Mouse (Mus musculus) MEL (cell line): ENCODE results near the gene Zdhhc4.
A peak's percentile ranks its signal among the peaks of the same experiment; 100 is the strongest.

ENCODE experiments used
- CHD2 ChIP-seq: IDR thresholded peaks from 2 replicates; pipeline ENCODE4 v1.6.1; 2011; ENCODE audit warnings: low read length, improper control_type of control experiment
- CTCF ChIP-seq, 3 experiments: IDR thresholded peaks in 2 of 3; conservative IDR thresholded peaks in 1 of 3; 2 replicates each; pipeline ENCODE4 v1.5.1; 2011 to 2012; ENCODE audit warnings: low read length in 3 of 3, low read depth in 2 of 3, mild to moderate bottlenecking in 2 of 3, improper control_type of control experiment in 1 of 3, inconsistent platforms in 1 of 3, mixed read lengths in 1 of 3, moderate library complexity in 1 of 3; ENCODE audit not compliant: control insufficient read depth in 1 of 3, insufficient read depth in 1 of 3, poor library complexity in 1 of 3, severe bottlenecking in 1 of 3
- ELF1 ChIP-seq: IDR thresholded peaks from 2 replicates; pipeline ENCODE4 v1.6.1; 2014; ENCODE audit warnings: low read depth, mild to moderate bottlenecking, inconsistent platforms, low read length, improper control_type of control experiment, moderate library complexity
- GABPA ChIP-seq: IDR thresholded peaks from 2 replicates; pipeline ENCODE4 v1.6.1; 2012; ENCODE audit warnings: low read depth, mild to moderate bottlenecking, inconsistent platforms, low read length, improper control_type of control experiment, moderate library complexity
- HCFC1 ChIP-seq: IDR thresholded peaks from 2 replicates; pipeline ENCODE4 v1.6.1; 2012; ENCODE audit warnings: low read depth, mild to moderate bottlenecking, inconsistent platforms, low read length, improper control_type of control experiment, moderate library complexity
- POLR2A ChIP-seq, 2 experiments: IDR thresholded peaks; 2 replicates each; pipeline ENCODE4 v1.6.1; 2011 to 2012; ENCODE audit warnings: low read length in 2 of 2, mild to moderate bottlenecking in 2 of 2, control low read depth in 1 of 2, improper control_type of control experiment in 1 of 2, low read depth in 1 of 2, moderate library complexity in 1 of 2; ENCODE audit not compliant: control insufficient read depth in 1 of 2, insufficient read depth in 1 of 2, poor library complexity in 1 of 2
- POLR2AphosphoS2 ChIP-seq: IDR thresholded peaks from 2 replicates; pipeline ENCODE4 v1.6.1; 2011; ENCODE audit warnings: low read length, improper control_type of control experiment
- SIN3A ChIP-seq: IDR thresholded peaks from 2 replicates; pipeline ENCODE4 v1.6.1; 2012; ENCODE audit warnings: low read length, improper control_type of control experiment, inconsistent platforms
- UBTF ChIP-seq: IDR thresholded peaks from 2 replicates; pipeline ENCODE4 v1.6.1; 2012; ENCODE audit warnings: low read depth, mild to moderate bottlenecking, inconsistent platforms, low read length, improper control_type of control experiment, moderate library complexity, borderline replicate concordance; ENCODE audit not compliant: insufficient read depth

DNA sequence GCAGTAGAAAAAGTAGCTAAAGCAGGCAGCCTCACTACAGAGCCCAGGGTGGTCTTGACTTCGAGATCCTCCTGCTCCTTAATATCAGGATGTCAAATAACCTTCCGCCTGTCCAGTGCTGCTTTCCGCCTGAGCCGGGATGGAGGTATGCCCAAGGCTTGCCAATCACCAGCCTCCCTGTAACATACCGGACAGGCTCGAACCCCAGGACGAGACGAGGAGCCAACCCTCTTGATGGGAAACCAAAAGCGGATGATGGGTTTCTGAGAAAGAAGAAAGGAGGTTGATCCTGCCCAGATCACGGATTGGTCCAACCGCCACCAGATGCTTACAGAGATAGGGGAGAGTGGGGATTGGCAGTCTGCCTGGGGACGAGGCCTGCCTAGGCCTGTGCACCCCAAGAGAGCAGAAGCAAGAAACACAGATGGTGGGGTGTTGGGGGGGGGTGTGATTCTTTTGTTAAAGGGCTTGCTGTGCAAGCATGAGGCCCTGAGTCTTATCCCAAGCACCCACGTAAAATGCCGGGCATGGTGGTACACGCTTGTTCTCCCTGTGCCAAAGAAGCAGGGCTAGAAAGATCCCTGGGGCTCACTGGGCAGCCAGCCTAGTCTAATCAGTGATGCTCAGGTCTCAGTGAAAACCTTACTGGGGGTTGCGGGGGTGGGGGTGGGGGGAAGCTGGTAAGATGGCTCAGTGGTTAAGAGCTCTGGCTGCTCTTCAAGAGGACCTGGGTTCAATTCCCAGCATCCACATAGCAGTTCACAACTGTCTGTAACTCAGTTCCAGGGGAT, 56.3 kb downstream of the Zdhhc4 start:
- TF ChIP-seq CTCF (IDR thresholded peaks at IDR 0.05 in 2 of 3, conservative IDR thresholded peaks at IDR 0.05 in 1 of 3; ENCODE audit: control insufficient read depth in 1 of 3, insufficient read depth in 1 of 3, low read depth in 2 of 3, low read length in 3 of 3, poor library complexity in 1 of 3, severe bottlenecking in 1 of 3) (no peak), UBTF (no peak), GABPA (no peak), ELF1 (no peak), HCFC1 (no peak), CHD2 (peak; percentile 29; the same call in 1 of the 2 replicates), POLR2A (IDR thresholded peaks at IDR 0.05; ENCODE audit: control insufficient read depth in 1 of 2, insufficient read depth in 1 of 2, low read depth in 1 of 2, low read length in 2 of 2, poor library complexity in 1 of 2) (peak in 1 of 2 experiments; percentile 67; a peak in 2 of 4 replicates), POLR2AphosphoS2 (no peak; the same call in 1 of the 2 replicates), SIN3A (peak; percentile 81)
